Mouse (Mus musculus) splenic B cell, adult 2 months (primary cell): ENCODE measurements around the gene Cdh11.

ENCODE experiments used
- DNase-seq: peaks from one replicate; pipeline ENCODE4 v3.0.0-alpha.2; 2011; ENCODE audit warnings: low read depth, low spot score
- H3K27me3 ChIP-seq: 2 replicates; pipeline ENCODE4 v1.6.1; 2012; ENCODE audit warnings: mild to moderate bottlenecking, low read length, moderate library complexity, mixed read lengths; ENCODE audit not compliant: control insufficient read depth, poor library complexity, insufficient read depth, severe bottlenecking
- H3K36me3 ChIP-seq: 2 replicates; pipeline ENCODE4 v1.6.1; 2012; ENCODE audit warnings: mild to moderate bottlenecking, low read length, moderate library complexity, mixed read lengths; ENCODE audit not compliant: control insufficient read depth, poor library complexity, insufficient read depth, severe bottlenecking

Gene Cdh11

GRCm38 (mm10) chr8:102785592-102786416, at the start of gene Cdh11:
Gene Cdh11, minus strand, starts transcription at chr8:102785642.
- Histone ChIP-seq H3K36me3 (no peaks in the 10 kb centered on the region), H3K27me3 (no peaks in the 10 kb centered on the region; the same call in 1 of the 2 replicates)
- DNase-seq, result no peak

- Histone ChIP-seq H3K36me3 (no peaks in the 10 kb centered on the region), H3K27me3 (no peaks in the 10 kb centered on the region)
- DNase-seq, result no peak
Observed at GRCm38 (mm10) chr8:102813959-102814358, 28.5 kb upstream of the Cdh11 start.

GRCm38 (mm10) chr8:102790303-102790702, 4.9 kb upstream of the Cdh11 start:
- DNase-seq, result no peak
- no peaks in the 10 kb centered on the region for H3K27me3 ChIP-seq
- H3K36me3 ChIP-seq, result no peaks in the 10 kb centered on the region

GRCm38 (mm10) chr8:102786467-102787360, 1.3 kb upstream of the Cdh11 start:
- no peaks in the 10 kb centered on the region for H3K36me3 ChIP-seq
- no peaks in the 10 kb centered on the region; the same call in 1 of the 2 replicates for H3K27me3 ChIP-seq
- no peak for DNase-seq

GRCm38 (mm10) chr8:102784835-102785455, 497 bp downstream of the Cdh11 start:
- H3K27me3 ChIP-seq, result no peaks in the 10 kb centered on the region; the same call in 1 of the 2 replicates
- no peak for DNase-seq
- no peaks in the 10 kb centered on the region for H3K36me3 ChIP-seq

GRCm38 (mm10) chr8:102783821-102784591, 1.4 kb downstream of the Cdh11 start:
- Histone ChIP-seq H3K36me3 (no peaks in the 10 kb centered on the region), H3K27me3 (no peaks in the 10 kb centered on the region; the same call in 1 of the 2 replicates)
- DNase-seq, result no peak

GRCm38 (mm10) chr8:102782707-102783489, 2.5 kb downstream of the Cdh11 start:
- H3K36me3 ChIP-seq, result no peaks in the 10 kb centered on the region
- no peak for DNase-seq
- no peaks in the 10 kb centered on the region; the same call in 1 of the 2 replicates for H3K27me3 ChIP-seq

GRCm38 (mm10) chr8:102780899-102781298, 4.5 kb downstream of the Cdh11 start:
- DNase-seq, result no peak
- Histone ChIP-seq H3K27me3 (no peaks in the 10 kb centered on the region; the same call in 1 of the 2 replicates), H3K36me3 (no peaks in the 10 kb centered on the region)

- no peaks in the 10 kb centered on the region for H3K36me3 ChIP-seq
- H3K27me3 ChIP-seq, result no peaks in the 10 kb centered on the region
- DNase-seq, result no peak
Observed at GRCm38 (mm10) chr8:102774594-102774993, 10.8 kb downstream of the Cdh11 start.

GRCm38 (mm10) chr8:102771456-102771855, 14.0 kb downstream of the Cdh11 start:
- H3K36me3 ChIP-seq, result no peaks in the 10 kb centered on the region
- DNase-seq, result no peak
- H3K27me3 ChIP-seq, result no peaks in the 10 kb centered on the region

GRCm38 (mm10) chr8:102753839-102754238, 31.6 kb downstream of the Cdh11 start:
- H3K27me3 ChIP-seq, result no peaks in the 10 kb centered on the region
- DNase-seq, result no peak
- H3K36me3 ChIP-seq, result no peaks in the 10 kb centered on the region

GRCm38 (mm10) chr8:102742940-102743339, 42.5 kb downstream of the Cdh11 start:
- no peak for DNase-seq
- no peaks in the 10 kb centered on the region for H3K36me3 ChIP-seq
- no peaks in the 10 kb centered on the region for H3K27me3 ChIP-seq

- Histone ChIP-seq H3K27me3 (no peaks in the 10 kb centered on the region), H3K36me3 (no peaks in the 10 kb centered on the region)
- no peak for DNase-seq
Observed at GRCm38 (mm10) chr8:102742008-102742591, 43.3 kb downstream of the Cdh11 start.
